Mouse (Mus musculus) liver, embryonic 15.5 days (tissue): ENCODE results near the gene S100b. TPM values are rescaled to one million over a fixed set of nuclear protein-coding genes. Genes with fewer than 3 reads are reported as not detected.

Experiments
- ATAC-seq: fragments of 200-750 bp; cut with Nextera tagmentation; 2 replicates; pipeline ENCODE4 v1.8.0; 2017; ENCODE audit warnings: moderate number of reproducible peaks, mild to moderate bottlenecking, moderate library complexity; ENCODE audit not compliant: insufficient read depth
- H3K27ac ChIP-seq: fragments of 300-500 bp; sonication (generic); replicated peaks from 2 replicates; pipeline ENCODE4 v1.5.1; 2015; ENCODE audit warnings: mild to moderate bottlenecking, inconsistent platforms
- H3K27me3 ChIP-seq: fragments of 300-500 bp; sonication (generic); 2 replicates; pipeline ENCODE4 v1.6.1; 2015; ENCODE audit warnings: mild to moderate bottlenecking, inconsistent platforms
- H3K36me3 ChIP-seq: fragments of 300-500 bp; sonication (generic); replicated peaks from 2 replicates; pipeline ENCODE4 v1.6.1; 2015; ENCODE audit warnings: moderate library complexity, mild to moderate bottlenecking, inconsistent platforms
- H3K4me1 ChIP-seq: fragments of 300-500 bp; sonication (generic); replicated peaks from 2 replicates; pipeline ENCODE4 v1.6.1; 2015; ENCODE audit warnings: inconsistent platforms
- H3K4me2 ChIP-seq: fragments of 300-500 bp; sonication (generic); 2 replicates; pipeline ENCODE4 v1.6.1; 2015; ENCODE audit warnings: moderate library complexity, mild to moderate bottlenecking, inconsistent platforms
- H3K4me3 ChIP-seq: fragments of 300-500 bp; sonication (generic); replicated peaks from 2 replicates; pipeline ENCODE4 v1.5.1; 2015; ENCODE audit warnings: mild to moderate bottlenecking, inconsistent platforms
- H3K9ac ChIP-seq: fragments of 300-500 bp; sonication (generic); 2 replicates; pipeline ENCODE4 v1.6.1; 2015; ENCODE audit warnings: moderate library complexity, mild to moderate bottlenecking, inconsistent platforms
- H3K9me3 ChIP-seq: fragments of 300-500 bp; sonication (generic); replicated peaks from 2 replicates; pipeline ENCODE4 v1.6.1; 2016; ENCODE audit warnings: inconsistent platforms
- WGBS: fragments of 180-500 bp; shearing (Covaris S2); methylation state at CpG from one replicate; pipeline ENCODE4 v1.1.7; 2015; ENCODE audit warnings: mixed read lengths; ENCODE audit not compliant: insufficient replicate concordance; 5-methylcytosine and 5-hydroxymethylcytosine counted together
- polyA plus RNA-seq: library from polyadenylated mRNA; unstranded; fragments of >200 nt; fragmentation: Nextera tagmentation; extraction: Ambion mirVana; gene quantifications from 2 replicates; pipeline ENCODE4 v1.2.1, GENCODE M21; 2015

Gene S100b
- polyA plus RNA-seq, result 0.08 and 0.12 TPM in 2 replicates

DNA sequence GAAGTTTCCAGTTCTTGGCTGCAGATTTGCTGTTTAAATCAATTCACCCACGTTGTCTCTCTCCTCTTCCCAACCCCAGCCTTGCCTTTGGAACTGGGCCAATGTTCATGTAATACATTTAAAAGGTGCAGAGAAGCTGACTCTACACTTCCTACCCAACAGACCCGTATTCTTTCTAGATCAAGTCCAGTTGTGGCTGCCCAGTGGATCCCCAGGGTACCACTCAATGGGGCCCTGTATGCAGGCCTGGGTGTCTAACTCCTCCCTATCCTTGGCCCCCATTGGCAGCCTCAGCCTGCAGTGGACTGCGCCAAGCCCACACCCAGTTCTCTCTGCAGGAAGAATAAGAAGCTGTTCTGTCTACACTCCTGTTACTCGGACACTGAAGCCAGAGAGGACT, at the start of gene S100b:
TSS of gene S100b (plus strand) at position 318 of the 400 bp plus-strand sequence.
- no peaks in the 10 kb centered on the region for H3K36me3 ChIP-seq
- no peak within 1 kb of the TSS for H3K4me2 ChIP-seq
- H3K27ac ChIP-seq, result no peak within 1 kb of the TSS
- no peak for ATAC-seq
- H3K4me3 ChIP-seq, result no peak within 1 kb of the TSS
- no peaks in the 10 kb centered on the region for H3K4me1 ChIP-seq
- no peaks in the 10 kb centered on the region for H3K27me3 ChIP-seq
- 45% methylated on average over 4 of the region's 4 CpGs for WGBS
- no peak within 1 kb of the TSS for H3K9ac ChIP-seq
- H3K9me3 ChIP-seq, result no peaks in the 10 kb centered on the region

DNA sequence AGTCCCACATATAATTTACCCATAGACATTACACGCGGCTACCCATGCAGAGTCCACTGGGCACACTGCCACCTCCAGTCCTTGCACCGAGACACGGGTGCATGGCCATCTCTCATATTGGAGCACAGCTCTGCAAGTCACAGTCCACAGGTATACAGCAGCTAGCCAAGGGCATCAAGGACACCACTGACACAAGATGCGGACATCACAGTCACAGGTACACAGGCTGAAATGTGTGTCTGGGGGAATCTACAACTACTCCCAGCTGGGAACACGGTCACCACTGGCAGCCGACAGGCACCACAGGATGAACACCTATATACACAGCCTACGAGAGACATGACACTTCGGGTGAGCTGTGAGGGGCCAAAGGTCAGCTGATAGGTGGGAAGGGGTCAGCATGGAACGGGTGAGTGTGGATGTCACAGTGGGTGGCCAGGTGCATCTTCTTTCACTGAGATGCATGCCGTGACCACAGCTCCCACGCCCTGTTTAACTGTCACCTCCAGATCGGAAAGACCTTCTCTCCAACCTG, 46.3 kb upstream of the S100b start:
- ATAC-seq, result no peak
- 75% methylated on average over 13 of the region's 13 CpGs for WGBS
- Histone ChIP-seq H3K27ac (no peak overlapping the region), H3K4me2 (no peak overlapping the region), H3K36me3 (no peaks in the 10 kb centered on the region), H3K4me1 (no peaks in the 10 kb centered on the region), H3K27me3 (no peaks in the 10 kb centered on the region), H3K9ac (no peak overlapping the region), H3K9me3 (no peaks in the 10 kb centered on the region), H3K4me3 (no peak overlapping the region)

DNA sequence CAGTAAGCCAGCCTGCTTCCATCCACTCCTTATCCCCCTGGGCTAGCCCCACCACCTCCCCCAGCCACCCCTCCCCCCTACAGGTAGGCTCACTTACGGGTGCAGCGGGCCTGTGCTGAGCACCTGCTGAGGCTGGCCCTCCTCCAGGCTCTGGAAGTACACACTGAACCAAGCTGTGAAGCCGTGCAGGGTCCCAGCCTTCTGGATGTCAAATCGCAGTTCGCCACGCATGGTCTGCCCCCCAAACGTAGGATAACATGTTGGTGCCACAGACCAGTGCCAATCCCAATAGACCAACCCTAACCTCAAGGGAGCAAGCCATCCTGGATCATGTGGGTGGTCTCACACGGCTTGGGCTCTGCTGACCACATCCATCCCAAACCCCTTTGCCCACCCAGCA, 44.4 kb upstream of the S100b start:
- Histone ChIP-seq H3K9me3 (no peaks in the 10 kb centered on the region), H3K4me3 (no peak overlapping the region), H3K36me3 (no peaks in the 10 kb centered on the region; the same call in 1 of the 2 replicates), H3K4me1 (no peaks in the 10 kb centered on the region), H3K27ac (no peak overlapping the region), H3K27me3 (no peaks in the 10 kb centered on the region), H3K9ac (no peak overlapping the region), H3K4me2 (no peak overlapping the region)
- 83% methylated on average over 8 of the region's 8 CpGs for WGBS
- ATAC-seq, result no peak

DNA sequence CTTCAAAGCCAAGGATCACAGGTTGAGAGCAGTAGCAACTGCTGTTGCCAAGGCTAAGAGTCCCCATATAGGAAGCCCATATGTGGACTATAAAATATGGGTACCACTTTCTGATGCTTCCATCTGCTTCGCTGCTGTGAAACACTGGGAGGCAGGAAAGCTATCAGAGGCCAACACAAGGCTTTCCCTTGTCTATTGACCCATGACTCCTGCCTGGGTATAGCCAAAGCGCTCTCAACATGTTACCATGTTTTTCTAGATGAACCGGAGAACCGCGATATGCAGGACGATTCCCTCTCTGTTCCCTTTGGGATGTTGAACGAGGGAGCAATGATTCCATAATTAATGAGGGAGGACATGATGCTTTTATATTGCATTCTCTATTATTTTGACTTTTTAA, 42.8 kb upstream of the S100b start:
- H3K4me2 ChIP-seq, result no peak overlapping the region
- H3K9ac ChIP-seq, result no peak overlapping the region
- no peaks in the 10 kb centered on the region; the same call in 1 of the 2 replicates for H3K36me3 ChIP-seq
- H3K4me3 ChIP-seq, result no peak overlapping the region
- H3K27me3 ChIP-seq, result no peaks in the 10 kb centered on the region
- H3K4me1 ChIP-seq, result no peaks in the 10 kb centered on the region
- 85% methylated on average over 7 of the region's 7 CpGs for WGBS
- ATAC-seq, result no peak
- no peaks in the 10 kb centered on the region for H3K9me3 ChIP-seq
- no peak overlapping the region for H3K27ac ChIP-seq

DNA sequence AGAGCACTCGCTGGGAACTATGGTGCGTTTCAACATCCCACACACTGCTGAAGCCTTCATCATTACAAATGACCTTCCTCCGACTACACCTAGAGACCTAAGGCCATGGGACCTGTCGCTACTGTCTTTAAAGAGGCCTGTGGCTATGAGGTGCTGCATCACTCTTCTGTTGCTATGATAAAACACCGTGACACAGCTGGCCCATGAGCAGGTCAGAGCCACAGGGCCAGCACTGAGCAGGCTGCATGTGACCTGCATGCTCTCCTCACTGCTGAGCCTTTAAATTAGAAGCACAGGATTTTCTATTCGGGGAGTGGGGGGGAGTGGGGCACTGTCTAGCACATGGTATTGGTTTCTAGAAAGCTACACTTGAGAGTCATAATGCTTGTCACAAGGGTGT, 41.5 kb upstream of the S100b start:
- Histone ChIP-seq H3K4me3 (no peak overlapping the region), H3K9ac (no peak overlapping the region), H3K4me1 (no peaks in the 10 kb centered on the region), H3K4me2 (no peak overlapping the region), H3K9me3 (no peaks in the 10 kb centered on the region), H3K36me3 (no peaks in the 10 kb centered on the region; the same call in 1 of the 2 replicates), H3K27me3 (no peaks in the 10 kb centered on the region), H3K27ac (no peak overlapping the region)
- ATAC-seq, result no peak
- 68% methylated on average over 6 of the region's 6 CpGs for WGBS

DNA sequence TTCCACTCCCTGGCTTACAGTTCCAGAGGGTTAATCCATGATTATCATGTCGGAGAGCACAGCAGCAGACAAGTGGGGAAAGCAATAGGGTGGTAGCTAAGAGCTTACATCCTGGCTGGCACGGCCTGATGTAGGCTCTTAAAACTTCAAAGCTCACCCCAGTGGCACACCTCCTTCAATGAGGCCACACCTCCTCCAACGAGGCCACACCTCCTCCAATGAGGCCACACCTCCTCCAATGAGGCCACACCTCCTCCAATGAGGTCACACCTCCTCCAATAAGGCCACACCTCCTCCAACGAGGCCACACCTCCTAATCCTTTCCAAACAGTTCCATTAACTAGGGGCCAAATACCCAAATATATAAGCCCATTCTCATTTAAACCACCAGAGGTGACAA, 39.5 kb upstream of the S100b start:
- no peak for ATAC-seq
- H3K9ac ChIP-seq, result no peak overlapping the region

DNA sequence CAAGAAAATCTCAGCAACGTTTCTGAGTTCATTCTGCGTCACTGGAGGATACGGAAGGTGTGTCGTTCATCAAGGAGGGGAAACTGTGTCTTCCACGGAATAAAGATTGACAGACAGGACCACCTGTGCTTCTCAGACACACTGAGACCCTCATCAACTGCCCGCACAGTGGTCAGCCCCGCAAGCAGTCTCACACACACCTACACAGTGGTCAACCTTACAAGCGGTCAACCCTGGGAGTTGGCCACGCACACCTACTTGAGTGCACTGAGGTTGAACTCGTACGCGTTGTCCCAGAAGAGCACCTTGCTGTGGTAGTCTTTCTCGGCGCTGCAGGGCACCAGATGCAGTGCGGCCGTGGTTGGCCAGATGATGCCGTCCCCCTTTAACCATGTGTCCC, 36.6 kb upstream of the S100b start:
- H3K9me3 ChIP-seq, result no peaks in the 10 kb centered on the region
- H3K9ac ChIP-seq, result no peak overlapping the region
- no peaks in the 10 kb centered on the region for H3K27me3 ChIP-seq
- H3K4me2 ChIP-seq, result no peak overlapping the region
- no peak overlapping the region for H3K27ac ChIP-seq
- ATAC-seq, result no peak
- no peaks in the 10 kb centered on the region for H3K4me1 ChIP-seq
- H3K36me3 ChIP-seq, result no peaks in the 10 kb centered on the region; the same call in 1 of the 2 replicates
- 85% methylated on average over 17 of the region's 17 CpGs for WGBS
- H3K4me3 ChIP-seq, result no peak overlapping the region

More for the DNA sequence above, 39.5 kb upstream of the S100b start:
- Histone ChIP-seq H3K36me3 (no peaks in the 10 kb centered on the region; the same call in 1 of the 2 replicates), H3K9me3 (no peaks in the 10 kb centered on the region), H3K4me1 (no peaks in the 10 kb centered on the region), H3K27me3 (no peaks in the 10 kb centered on the region), H3K4me2 (no peak overlapping the region), H3K27ac (no peak overlapping the region), H3K4me3 (no peak overlapping the region)
- 62% methylated on average over 4 of the region's 4 CpGs for WGBS

DNA sequence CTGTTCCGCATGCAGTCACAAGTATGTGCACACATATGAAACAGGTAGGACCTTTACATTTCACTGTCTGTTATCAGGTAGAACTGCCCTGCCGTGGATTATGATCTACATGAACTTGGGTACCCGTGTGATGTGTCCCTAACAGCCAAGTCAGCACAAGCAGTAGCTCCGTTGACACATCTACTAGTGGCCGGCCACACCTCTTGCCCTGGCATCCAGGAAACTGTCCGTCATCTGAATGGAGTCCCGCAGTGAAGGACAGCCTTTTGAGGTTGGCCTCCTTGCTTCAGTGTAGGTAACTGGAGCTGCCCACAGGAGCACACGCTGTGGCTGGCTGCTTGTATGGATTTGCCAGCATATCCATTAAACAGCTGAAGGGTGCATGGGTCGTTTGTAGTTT, 35.4 kb upstream of the S100b start:
- Histone ChIP-seq H3K36me3 (no peaks in the 10 kb centered on the region; the same call in 1 of the 2 replicates), H3K27me3 (no peaks in the 10 kb centered on the region), H3K9ac (no peak overlapping the region), H3K4me1 (no peaks in the 10 kb centered on the region), H3K27ac (no peak overlapping the region), H3K4me2 (no peak overlapping the region), H3K4me3 (no peak overlapping the region), H3K9me3 (no peaks in the 10 kb centered on the region)
- ATAC-seq, result no peak
- 61% methylated on average over 9 of the region's 9 CpGs for WGBS

DNA sequence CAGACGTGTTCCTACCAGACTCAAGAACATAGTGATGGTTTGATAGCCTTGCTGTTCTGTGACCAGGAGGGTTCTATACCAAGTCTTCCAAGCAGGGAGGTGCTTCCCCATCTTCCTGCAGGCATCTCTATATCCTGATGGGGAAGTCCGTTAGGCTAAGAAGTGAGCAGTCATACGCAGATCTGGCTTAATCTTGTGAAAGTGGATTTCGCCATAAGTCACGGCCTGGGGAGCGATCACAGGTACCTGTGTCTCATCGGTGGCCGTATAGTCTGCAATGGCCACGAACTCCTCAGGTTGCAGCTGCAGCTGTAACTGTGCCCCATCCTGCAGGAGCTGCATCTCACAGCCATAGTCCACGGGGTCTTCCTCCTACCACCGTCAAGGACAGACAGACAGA, 27.7 kb upstream of the S100b start:
- Histone ChIP-seq H3K9ac (no peak overlapping the region), H3K27me3 (no peaks in the 10 kb centered on the region), H3K27ac (no peak overlapping the region), H3K36me3 (no peaks in the 10 kb centered on the region), H3K4me2 (no peak overlapping the region), H3K4me1 (no peaks in the 10 kb centered on the region), H3K9me3 (no peaks in the 10 kb centered on the region), H3K4me3 (no peak overlapping the region)
- ATAC-seq, result no peak
- WGBS, result 74% methylated on average over 11 of the region's 11 CpGs

DNA sequence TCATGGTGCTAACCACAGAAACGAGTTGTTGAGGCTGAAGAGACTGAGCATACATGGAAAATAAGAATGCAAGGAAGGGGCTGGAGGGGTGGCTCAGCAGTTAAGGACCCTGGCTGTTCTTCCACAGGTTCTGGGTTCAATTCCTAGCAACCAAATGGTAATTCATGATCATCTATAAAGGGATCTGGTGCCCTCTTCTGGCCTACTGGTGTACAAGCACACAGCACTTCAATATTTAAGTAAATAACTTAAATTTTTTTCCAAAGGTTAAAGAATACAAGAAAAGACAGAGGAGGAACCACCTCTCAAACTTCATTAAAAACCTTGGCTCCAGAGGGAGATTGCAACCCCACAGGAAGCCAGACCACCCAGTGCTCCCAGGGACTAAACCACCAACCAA, 24.0 kb upstream of the S100b start:
- Histone ChIP-seq H3K27ac (no peak overlapping the region), H3K4me3 (no peak overlapping the region)

DNA sequence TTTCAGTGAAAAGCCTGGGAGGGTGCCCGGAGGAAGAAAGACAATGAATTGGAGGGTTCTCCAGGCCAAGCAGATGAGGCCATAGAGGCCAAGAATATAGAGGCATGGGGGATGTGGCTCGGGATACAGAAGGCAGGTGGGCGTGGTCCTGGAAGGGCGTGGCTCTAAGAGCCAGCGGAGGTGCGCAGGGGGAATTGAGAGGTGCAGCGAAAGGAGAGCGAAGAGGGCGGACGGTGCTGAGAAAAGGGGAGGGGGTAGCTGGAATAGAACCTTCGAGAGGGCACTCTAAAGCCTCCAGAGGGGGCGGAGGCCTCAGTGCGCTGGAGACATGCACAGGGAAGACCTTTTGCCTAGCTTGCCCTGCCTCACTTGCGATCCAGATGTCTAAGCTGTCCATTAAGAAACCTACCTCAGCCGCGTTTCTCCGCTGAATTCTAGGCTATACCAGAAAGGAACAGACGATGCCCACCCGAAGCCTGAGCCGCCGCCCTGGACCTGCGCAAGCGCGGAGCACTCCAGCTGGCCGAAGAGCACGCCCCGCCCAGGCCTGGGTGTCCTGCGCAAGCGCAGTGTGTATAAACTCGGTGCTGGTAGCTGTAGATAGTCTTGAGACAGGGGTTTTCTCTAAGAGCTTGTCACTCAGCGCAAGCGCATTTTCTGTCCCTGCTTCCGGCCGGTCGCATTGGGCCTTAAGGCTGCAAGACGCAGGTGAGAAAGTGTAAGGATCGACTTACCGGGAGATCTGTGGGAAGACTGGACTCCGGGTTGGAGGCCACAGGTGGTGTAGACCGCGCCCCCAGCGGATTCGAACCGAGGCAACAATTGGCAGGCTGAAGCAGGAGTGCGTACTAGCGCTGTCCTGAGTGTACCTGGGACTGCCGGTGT, 16.1 kb upstream of the S100b start, which contains the start of gene Prmt2:
TSS of gene Prmt2 (minus strand) at position 525 of the 885 bp plus-strand sequence.
- 1% methylated on average over 47 of the region's 47 CpGs for WGBS
- Histone ChIP-seq H3K27ac (peak within 1 kb of the TSS; percentile 65; the same call in 1 of the 2 replicates), H3K4me1 (peaks cover 13% of the 10 kb centered on the region), H3K9ac (peak within 1 kb of the TSS; percentile 62), H3K9me3 (no peaks in the 10 kb centered on the region), H3K4me3 (peak within 1 kb of the TSS; percentile 69), H3K36me3 (no peaks in the 10 kb centered on the region), H3K4me2 (peak within 1 kb of the TSS; percentile 94), H3K27me3 (no peaks in the 10 kb centered on the region)
- peak; percentile 95 for ATAC-seq

More for the DNA sequence above, 24.0 kb upstream of the S100b start:
- Histone ChIP-seq H3K9me3 (no peaks in the 10 kb centered on the region), H3K36me3 (no peaks in the 10 kb centered on the region), H3K9ac (no peak overlapping the region), H3K4me1 (no peaks in the 10 kb centered on the region), H3K4me2 (no peak overlapping the region), H3K27me3 (no peaks in the 10 kb centered on the region)
- WGBS, result 33% methylated on average over 1 of the region's 1 CpGs
- no peak for ATAC-seq
